Mouse (Mus musculus): ENCODE results near the gene Enox2. TPM values are rescaled to one million over a fixed set of nuclear protein-coding genes. Genes with fewer than 3 reads are reported as not detected.

Gene Enox2
- polyA plus RNA-seq, 1 experiment = 1.7 TPM

DNA sequence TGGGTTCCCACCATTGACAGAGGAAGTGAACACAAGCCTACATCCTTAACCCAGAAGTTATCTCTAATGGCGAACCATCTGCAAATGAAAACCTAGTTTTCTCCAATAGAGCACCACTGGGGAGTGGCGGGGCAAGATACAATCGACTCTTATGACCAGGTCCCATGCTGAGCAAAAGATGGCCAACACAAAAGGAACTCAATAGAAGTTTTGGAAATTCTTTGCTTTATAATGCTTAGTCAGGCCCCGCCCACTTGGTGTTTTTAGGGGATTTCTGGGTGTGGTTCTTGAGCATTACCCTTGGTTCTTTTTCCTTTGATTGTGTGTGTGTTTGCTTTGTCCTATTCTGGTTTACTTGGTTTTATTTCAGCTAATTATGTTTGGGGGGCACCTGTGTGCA, 37.2 kb downstream of the Enox2 start:
- no peaks in the 10 kb centered on the region for H3K79me2 ChIP-seq (ENCODE audit: control insufficient read depth, insufficient read depth)
- H3K4me3 ChIP-seq (ENCODE audit: insufficient read depth, poor library complexity, severe bottlenecking) = no peak overlapping the region
- no peaks in the 10 kb centered on the region for H3K79me3 ChIP-seq (ENCODE audit: low read depth)
- no peak overlapping the region for H3ac ChIP-seq (ENCODE audit: control insufficient read depth, insufficient read length, low read depth)
- TF ChIP-seq MYOG (IDR thresholded peaks at IDR 0.05; ENCODE audit: control insufficient read depth, extremely low read depth, insufficient read length) = no peak
- no peak for TF ChIP-seq CEBPB (IDR thresholded peaks at IDR 0.05; ENCODE audit: low read depth)
- no peak for TF ChIP-seq MYOD1 (IDR thresholded peaks at IDR 0.05; ENCODE audit: control insufficient read depth, insufficient read length, low read depth)
- no peak for TF ChIP-seq MAX (IDR thresholded peaks at IDR 0.05)
- no peak for TF ChIP-seq USF1 (IDR thresholded peaks at IDR 0.05; ENCODE audit: low read depth)
- TF ChIP-seq FOSL1 (IDR thresholded peaks at IDR 0.05; ENCODE audit: insufficient read depth, low read length, poor library complexity, severe bottlenecking) = no peak
- no peak for TF ChIP-seq CTCF (IDR thresholded peaks at IDR 0.05; ENCODE audit: control insufficient read depth, insufficient read depth, insufficient read length)
- H3K27me3 ChIP-seq (ENCODE audit: control insufficient read depth, insufficient read depth, insufficient read length) = no peaks in the 10 kb centered on the region
- no peaks in the 10 kb centered on the region for H3K36me3 ChIP-seq (ENCODE audit: control insufficient read depth, insufficient read depth)

DNA sequence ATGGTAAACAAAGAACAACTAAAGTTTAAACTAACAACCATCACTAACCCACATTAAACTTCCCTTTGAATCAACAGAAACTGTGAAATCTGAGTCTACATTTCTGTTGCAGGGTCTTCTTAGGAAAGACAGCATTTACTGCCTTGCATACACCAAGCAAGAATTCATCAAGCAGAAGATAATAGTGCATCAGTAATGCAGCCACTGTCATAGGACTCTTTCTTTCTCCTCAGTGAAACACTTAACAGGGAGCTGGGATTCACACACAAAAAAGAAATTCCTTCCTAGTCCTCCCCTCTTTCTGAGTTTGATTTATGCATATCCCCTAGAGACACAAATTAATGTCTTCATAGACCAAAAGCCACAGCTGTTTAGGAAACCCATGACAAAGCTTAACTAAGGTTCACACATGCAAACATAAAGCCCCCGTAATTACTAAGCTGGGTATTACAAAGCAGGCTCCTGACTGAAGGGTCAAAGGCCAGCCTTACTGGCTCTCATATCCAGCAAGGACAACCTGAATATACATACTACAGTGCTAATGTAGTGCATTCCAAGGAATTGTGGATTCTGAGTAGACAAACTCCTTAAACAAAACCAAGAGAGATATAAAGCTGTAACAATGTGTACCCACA, 62.1 kb downstream of the Enox2 start:
- TF ChIP-seq CEBPB (IDR thresholded peaks at IDR 0.05; ENCODE audit: low read depth) = no peak
- no peak for TF ChIP-seq FOSL1 (IDR thresholded peaks at IDR 0.05; ENCODE audit: insufficient read depth, low read length, poor library complexity, severe bottlenecking)
- TF ChIP-seq MYOD1 (IDR thresholded peaks at IDR 0.05; ENCODE audit: control insufficient read depth, insufficient read length, low read depth) = no peak
- TF ChIP-seq CTCF (IDR thresholded peaks at IDR 0.05; ENCODE audit: control insufficient read depth, insufficient read depth, insufficient read length) = no peak
- no peak for TF ChIP-seq USF1 (IDR thresholded peaks at IDR 0.05; ENCODE audit: low read depth)
- TF ChIP-seq MYOG (IDR thresholded peaks at IDR 0.05; ENCODE audit: control insufficient read depth, extremely low read depth, insufficient read length) = no peak
- TF ChIP-seq MAX (IDR thresholded peaks at IDR 0.05) = no peak
- H3K79me3 ChIP-seq (ENCODE audit: low read depth) = no peaks in the 10 kb centered on the region
- H3K4me3 ChIP-seq (ENCODE audit: insufficient read depth, poor library complexity, severe bottlenecking) = no peak overlapping the region
- no peaks in the 10 kb centered on the region for H3K27me3 ChIP-seq (ENCODE audit: control insufficient read depth, insufficient read depth, insufficient read length)
- no peak overlapping the region for H3ac ChIP-seq (ENCODE audit: control insufficient read depth, insufficient read length, low read depth)
- H3K36me3 ChIP-seq (ENCODE audit: control insufficient read depth, insufficient read depth) = no peaks in the 10 kb centered on the region
- H3K79me2 ChIP-seq (ENCODE audit: control insufficient read depth, insufficient read depth) = no peaks in the 10 kb centered on the region

DNA sequence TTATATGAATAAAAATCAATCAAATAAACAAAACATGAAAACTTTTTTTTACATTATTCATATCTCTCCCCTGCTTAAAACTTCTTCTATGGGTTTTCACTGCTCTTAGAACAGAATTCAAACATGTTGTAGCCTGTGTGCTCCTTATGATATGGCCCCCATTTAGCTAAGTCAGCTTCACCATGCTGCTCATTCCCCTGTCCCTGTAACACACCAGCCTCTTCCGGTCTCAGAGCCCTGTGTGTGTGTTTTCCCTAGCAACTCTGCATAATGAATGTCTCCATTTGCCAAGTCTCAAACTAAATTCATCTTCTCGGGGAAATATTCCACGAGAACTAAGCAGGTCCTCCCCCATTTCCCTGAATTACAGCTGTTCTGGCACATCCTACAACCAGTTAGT, 71.6 kb downstream of the Enox2 start:
- Histone ChIP-seq H3ac (ENCODE audit: control insufficient read depth, insufficient read length, low read depth) (no peak overlapping the region), H3K36me3 (ENCODE audit: control insufficient read depth, insufficient read depth) (no peaks in the 10 kb centered on the region), H3K79me2 (ENCODE audit: control insufficient read depth, insufficient read depth) (no peaks in the 10 kb centered on the region), H3K27me3 (ENCODE audit: control insufficient read depth, insufficient read depth, insufficient read length) (no peaks in the 10 kb centered on the region), H3K4me3 (ENCODE audit: insufficient read depth, poor library complexity, severe bottlenecking) (no peak overlapping the region), H3K79me3 (ENCODE audit: low read depth) (no peaks in the 10 kb centered on the region)
- TF ChIP-seq MAX (IDR thresholded peaks at IDR 0.05) = no peak
- TF ChIP-seq FOSL1 (IDR thresholded peaks at IDR 0.05; ENCODE audit: insufficient read depth, low read length, poor library complexity, severe bottlenecking) = no peak
- TF ChIP-seq CTCF (IDR thresholded peaks at IDR 0.05; ENCODE audit: control insufficient read depth, insufficient read depth, insufficient read length) = no peak
- TF ChIP-seq USF1 (IDR thresholded peaks at IDR 0.05; ENCODE audit: low read depth) = no peak
- TF ChIP-seq CEBPB (IDR thresholded peaks at IDR 0.05; ENCODE audit: low read depth) = no peak
- no peak for TF ChIP-seq MYOG (IDR thresholded peaks at IDR 0.05; ENCODE audit: control insufficient read depth, extremely low read depth, insufficient read length)
- TF ChIP-seq MYOD1 (IDR thresholded peaks at IDR 0.05; ENCODE audit: control insufficient read depth, insufficient read length, low read depth) = no peak

DNA sequence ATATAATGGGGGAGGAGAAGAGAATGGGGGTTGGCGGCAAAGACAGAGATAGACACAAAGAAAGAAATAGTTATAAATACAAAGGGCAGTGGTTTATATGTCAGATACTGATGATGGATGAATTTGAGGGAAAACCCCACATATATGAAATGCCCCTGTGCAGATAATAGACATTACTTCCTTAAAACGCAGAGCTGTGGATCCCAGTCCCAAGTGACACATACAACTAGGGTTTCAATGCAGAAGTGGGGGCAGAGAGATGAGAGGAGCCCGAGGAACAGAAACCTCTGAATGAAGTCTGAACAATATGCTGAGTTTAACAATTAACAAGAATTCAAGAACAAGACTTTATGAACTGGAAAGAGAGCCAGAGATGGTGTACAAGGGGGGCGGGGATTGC, 91.7 kb downstream of the Enox2 start:
- Histone ChIP-seq H3K36me3 (ENCODE audit: control insufficient read depth, insufficient read depth) (no peaks in the 10 kb centered on the region), H3K4me3 (ENCODE audit: insufficient read depth, poor library complexity, severe bottlenecking) (no peak overlapping the region), H3K27me3 (ENCODE audit: control insufficient read depth, insufficient read depth, insufficient read length) (no peaks in the 10 kb centered on the region), H3K79me3 (ENCODE audit: low read depth) (no peaks in the 10 kb centered on the region), H3K79me2 (ENCODE audit: control insufficient read depth, insufficient read depth) (no peaks in the 10 kb centered on the region), H3ac (ENCODE audit: control insufficient read depth, insufficient read length, low read depth) (no peak overlapping the region)
- TF ChIP-seq CTCF (IDR thresholded peaks at IDR 0.05; ENCODE audit: control insufficient read depth, insufficient read depth, insufficient read length) = no peak
- no peak for TF ChIP-seq MAX (IDR thresholded peaks at IDR 0.05)
- no peak for TF ChIP-seq MYOD1 (IDR thresholded peaks at IDR 0.05; ENCODE audit: control insufficient read depth, insufficient read length, low read depth)
- no peak for TF ChIP-seq FOSL1 (IDR thresholded peaks at IDR 0.05; ENCODE audit: insufficient read depth, low read length, poor library complexity, severe bottlenecking)
- no peak for TF ChIP-seq USF1 (IDR thresholded peaks at IDR 0.05; ENCODE audit: low read depth)
- TF ChIP-seq CEBPB (IDR thresholded peaks at IDR 0.05; ENCODE audit: low read depth) = no peak
- no peak for TF ChIP-seq MYOG (IDR thresholded peaks at IDR 0.05; ENCODE audit: control insufficient read depth, extremely low read depth, insufficient read length)

DNA sequence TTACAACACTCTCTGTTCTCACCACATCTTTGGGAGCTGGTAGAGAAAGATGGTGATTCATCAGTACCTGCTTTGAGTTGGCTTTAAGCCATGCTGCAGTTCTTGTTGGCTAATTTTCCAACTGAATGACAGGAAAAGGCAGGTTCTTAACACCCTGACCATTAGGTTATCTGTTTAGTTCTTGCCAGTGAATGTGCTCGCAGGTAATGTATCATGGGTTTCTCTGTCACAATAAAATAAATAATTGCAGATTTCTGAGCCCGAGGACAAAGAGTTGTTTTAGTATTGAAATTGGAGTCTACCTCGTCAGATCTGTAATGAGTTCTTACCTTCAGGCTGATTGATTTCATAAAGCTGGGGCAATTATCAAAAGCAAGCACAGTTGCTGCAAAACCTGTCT, 106.9 kb downstream of the Enox2 start:
- Histone ChIP-seq H3K27me3 (ENCODE audit: control insufficient read depth, insufficient read depth, insufficient read length) (no peaks in the 10 kb centered on the region), H3K79me3 (ENCODE audit: low read depth) (no peaks in the 10 kb centered on the region), H3ac (ENCODE audit: control insufficient read depth, insufficient read length, low read depth) (no peak overlapping the region), H3K36me3 (ENCODE audit: control insufficient read depth, insufficient read depth) (no peaks in the 10 kb centered on the region), H3K4me3 (ENCODE audit: insufficient read depth, poor library complexity, severe bottlenecking) (no peak overlapping the region), H3K79me2 (ENCODE audit: control insufficient read depth, insufficient read depth) (no peaks in the 10 kb centered on the region)
- no peak for TF ChIP-seq MAX (IDR thresholded peaks at IDR 0.05)
- no peak for TF ChIP-seq USF1 (IDR thresholded peaks at IDR 0.05; ENCODE audit: low read depth)
- TF ChIP-seq MYOD1 (IDR thresholded peaks at IDR 0.05; ENCODE audit: control insufficient read depth, insufficient read length, low read depth) = no peak
- TF ChIP-seq FOSL1 (IDR thresholded peaks at IDR 0.05; ENCODE audit: insufficient read depth, low read length, poor library complexity, severe bottlenecking) = no peak
- TF ChIP-seq MYOG (IDR thresholded peaks at IDR 0.05; ENCODE audit: control insufficient read depth, extremely low read depth, insufficient read length) = no peak
- TF ChIP-seq CEBPB (IDR thresholded peaks at IDR 0.05; ENCODE audit: low read depth) = no peak
- no peak for TF ChIP-seq CTCF (IDR thresholded peaks at IDR 0.05; ENCODE audit: control insufficient read depth, insufficient read depth, insufficient read length)

All from C2C12 (cell line).